Mouse (Mus musculus) hindbrain, embryonic 15.5 days (tissue): ENCODE measurements around the gene Rpl19. TPM values are rescaled to one million over a fixed set of nuclear protein-coding genes. Genes with fewer than 3 reads are reported as not detected.

ENCODE experiments used
- ATAC-seq: fragments of 200-750 bp; cut with Nextera tagmentation; 2 replicates; pipeline ENCODE4 v1.8.0; 2017; ENCODE audit warnings: low read depth, moderate number of reproducible peaks, moderate TSS enrichment; ENCODE audit not compliant: low FRiP score
- H3K27ac ChIP-seq: fragments of 300-500 bp; sonication (generic); replicated peaks from 2 replicates; pipeline ENCODE4 v1.5.1; 2015; ENCODE audit warnings: mild to moderate bottlenecking, inconsistent platforms
- H3K27me3 ChIP-seq: fragments of 300-500 bp; sonication (generic); 2 replicates; pipeline ENCODE4 v1.6.1; 2015; ENCODE audit warnings: control low read depth, inconsistent platforms
- H3K36me3 ChIP-seq: fragments of 300-500 bp; sonication (generic); 2 replicates; pipeline ENCODE4 v1.6.1; 2015; ENCODE audit warnings: control low read depth, inconsistent platforms
- H3K4me1 ChIP-seq: fragments of 300-500 bp; sonication (generic); replicated peaks from 2 replicates; pipeline ENCODE4 v1.6.1; 2015; ENCODE audit warnings: control low read depth, inconsistent platforms
- H3K4me2 ChIP-seq: fragments of 300-500 bp; sonication (generic); 2 replicates; pipeline ENCODE4 v1.6.1; 2015; ENCODE audit warnings: moderate library complexity, mild to moderate bottlenecking, inconsistent platforms
- H3K4me3 ChIP-seq: fragments of 300-500 bp; sonication (generic); 2 replicates; pipeline ENCODE4 v1.5.1; 2015; ENCODE audit warnings: mild to moderate bottlenecking, inconsistent platforms
- H3K9ac ChIP-seq: fragments of 300-500 bp; sonication (generic); 2 replicates; pipeline ENCODE4 v1.6.1; 2015; ENCODE audit warnings: inconsistent platforms
- H3K9me3 ChIP-seq: fragments of 300-500 bp; sonication (generic); 2 replicates; pipeline ENCODE4 v1.6.1; 2016; ENCODE audit warnings: control low read depth, inconsistent platforms
- WGBS: fragments of 180-500 bp; shearing (Covaris S2); methylation state at CpG from one replicate; pipeline ENCODE4 v1.1.7; 2015; 5-methylcytosine and 5-hydroxymethylcytosine counted together
- microRNA-seq: library from miRNA; unstranded; fragments of <30 nt; microRNA quantifications from one replicate; pipeline ENCODE4, GENCODE M21; 2016
- polyA plus RNA-seq: library from polyadenylated mRNA; unstranded; fragments of >200 nt; fragmentation: Nextera tagmentation; extraction: Ambion mirVana; gene quantifications from 2 replicates; pipeline ENCODE4 v1.2.1, GENCODE M21; 2015

Rpl19 gene
- polyA plus RNA-seq, 1 experiment from 2014 or later = 632 TPM

GRCm38 (mm10) chr11:98061904-98062562 lies 35.5 kb downstream of the Rpl19 start:
- no peaks in the 10 kb centered on the region for H3K36me3 ChIP-seq
- H3K4me1 ChIP-seq = peaks cover 8% of the 10 kb centered on the region
- no peaks in the 10 kb centered on the region for H3K9me3 ChIP-seq
- no peak overlapping the region for H3K4me2 ChIP-seq
- H3K27me3 ChIP-seq = no peaks in the 10 kb centered on the region
- H3K27ac ChIP-seq = no peak overlapping the region
- H3K9ac ChIP-seq = no peak overlapping the region
- H3K4me3 ChIP-seq = no peak overlapping the region
- no peak for ATAC-seq
- WGBS = 52% methylated on average over 6 of the region's 6 CpGs

- H3K9me3 ChIP-seq = no peaks in the 10 kb centered on the region
- H3K4me1 ChIP-seq = no peaks in the 10 kb centered on the region
- no peak overlapping the region for H3K4me2 ChIP-seq
- no peak overlapping the region for H3K4me3 ChIP-seq
- ATAC-seq = no peak
- H3K9ac ChIP-seq = no peak overlapping the region
- no peaks in the 10 kb centered on the region for H3K27me3 ChIP-seq
- WGBS = 91% methylated on average over 12 of the region's 12 CpGs
- no peaks in the 10 kb centered on the region for H3K36me3 ChIP-seq
- H3K27ac ChIP-seq = no peak overlapping the region
Observed at GRCm38 (mm10) chr11:98066201-98066600, 39.7 kb downstream of the Rpl19 start.

GRCm38 (mm10) chr11:98067255-98067654 lies 40.7 kb downstream of the Rpl19 start:
- H3K4me1 ChIP-seq = no peaks in the 10 kb centered on the region
- no peaks in the 10 kb centered on the region for H3K27me3 ChIP-seq
- no peak overlapping the region for H3K4me2 ChIP-seq
- no peaks in the 10 kb centered on the region for H3K36me3 ChIP-seq
- no peak overlapping the region for H3K9ac ChIP-seq
- 95% methylated on average over 21 of the region's 21 CpGs for WGBS
- no peak overlapping the region for H3K4me3 ChIP-seq
- no peak for ATAC-seq
- H3K9me3 ChIP-seq = no peaks in the 10 kb centered on the region
- no peak overlapping the region for H3K27ac ChIP-seq

GRCm38 (mm10) chr11:98073442-98073841 lies 46.9 kb downstream of the Rpl19 start:
- Histone ChIP-seq H3K27ac (no peak overlapping the region), H3K4me3 (no peak overlapping the region), H3K4me1 (peaks cover 3% of the 10 kb centered on the region; the same call in 1 of the 2 replicates), H3K9ac (no peak overlapping the region), H3K27me3 (no peaks in the 10 kb centered on the region), H3K9me3 (no peaks in the 10 kb centered on the region), H3K4me2 (no peak overlapping the region), H3K36me3 (no peaks in the 10 kb centered on the region)
- WGBS = 92% methylated on average over 4 of the region's 4 CpGs
- ATAC-seq = no peak

GRCm38 (mm10) chr11:98075195-98075808 lies 48.8 kb downstream of the Rpl19 start:
- peak; percentile 56 for ATAC-seq
- Histone ChIP-seq H3K27ac (no peak overlapping the region), H3K27me3 (no peaks in the 10 kb centered on the region), H3K4me2 (peak overlapping the region; percentile 30; the same call in 1 of the 2 replicates), H3K4me3 (no peak overlapping the region), H3K9me3 (no peaks in the 10 kb centered on the region), H3K4me1 (peaks cover 3% of the 10 kb centered on the region; the same call in 1 of the 2 replicates), H3K36me3 (no peaks in the 10 kb centered on the region), H3K9ac (no peak overlapping the region)
- WGBS = 20% methylated on average over 13 of the region's 13 CpGs

DNA sequence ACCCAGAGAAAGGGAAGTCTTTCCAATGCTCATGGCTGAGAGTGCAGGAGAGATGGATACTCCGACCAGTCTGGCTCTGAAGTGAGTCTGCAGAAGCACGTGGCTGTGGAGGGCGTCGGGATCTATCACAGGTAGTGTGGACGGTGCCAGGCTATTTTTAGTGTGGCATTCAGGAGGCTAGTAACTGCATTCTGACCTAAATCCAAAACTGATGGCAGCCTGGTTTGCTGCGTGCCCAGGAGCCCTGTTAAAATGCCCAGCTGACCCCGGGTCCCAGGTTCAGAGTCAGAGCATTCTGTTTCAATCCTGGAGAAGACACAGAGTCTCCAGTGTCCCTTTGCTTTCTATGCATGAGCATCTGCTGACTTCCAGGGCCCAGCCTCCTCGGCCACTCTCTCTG lies 50.6 kb downstream of the Rpl19 start:
- 81% methylated on average over 8 of the region's 8 CpGs for WGBS
- H3K9ac ChIP-seq = no peak overlapping the region
- no peaks in the 10 kb centered on the region for H3K27me3 ChIP-seq
- H3K9me3 ChIP-seq = no peaks in the 10 kb centered on the region
- H3K27ac ChIP-seq = no peak overlapping the region
- no peak overlapping the region for H3K4me2 ChIP-seq
- H3K4me1 ChIP-seq = peaks cover 3% of the 10 kb centered on the region; the same call in 1 of the 2 replicates
- ATAC-seq = no peak
- H3K4me3 ChIP-seq = no peak overlapping the region
- H3K36me3 ChIP-seq = no peaks in the 10 kb centered on the region

Small RNA genes lying within 50 kb of the gene (microRNA-seq; reads per million reads assigned to microRNA genes)
- gene Gm27597 = not detected

Other genes with a start within 250 kb of the Rpl19 start
- gene Rpl23, start 244.3 kb upstream of the Rpl19 start, polyA plus RNA-seq = 296 and 312 TPM in 2 replicates
- 152 and 173 TPM in 2 replicates for gene Lasp1, start 227.7 kb upstream of the Rpl19 start, polyA plus RNA-seq
- gene B230217C12Rik, start 185.9 kb upstream of the Rpl19 start, polyA plus RNA-seq = 32.4 and 38.8 TPM in 2 replicates
- 0.60 and 0.69 TPM in 2 replicates for gene Fbxo47, start 142.6 kb upstream of the Rpl19 start, polyA plus RNA-seq
- gene Plxdc1, start 40.3 kb upstream of the Rpl19 start, polyA plus RNA-seq = 1.4 and 1.5 TPM in 2 replicates
- 12.9 and 13.7 TPM in 2 replicates for gene Arl5c, start 30.5 kb upstream of the Rpl19 start, polyA plus RNA-seq
- 62.2 and 70.1 TPM in 2 replicates for gene Cacnb1, start 3.7 kb upstream of the Rpl19 start, polyA plus RNA-seq
- gene Stac2, start 26.8 kb downstream of the Rpl19 start, polyA plus RNA-seq = 6.4 and 9.7 TPM in 2 replicates
- gene Fbxl20, start 123.7 kb downstream of the Rpl19 start, polyA plus RNA-seq = 23.9 and 27.5 TPM in 2 replicates
- gene Med1, start 166.6 kb downstream of the Rpl19 start, polyA plus RNA-seq = 55.3 and 56.0 TPM in 2 replicates
- gene Cdk12, start 176.3 kb downstream of the Rpl19 start, polyA plus RNA-seq = 8.4 and 8.9 TPM in 2 replicates